Mouse (Mus musculus): Measurements from ENCODE around the gene Tpte.

DNA sequence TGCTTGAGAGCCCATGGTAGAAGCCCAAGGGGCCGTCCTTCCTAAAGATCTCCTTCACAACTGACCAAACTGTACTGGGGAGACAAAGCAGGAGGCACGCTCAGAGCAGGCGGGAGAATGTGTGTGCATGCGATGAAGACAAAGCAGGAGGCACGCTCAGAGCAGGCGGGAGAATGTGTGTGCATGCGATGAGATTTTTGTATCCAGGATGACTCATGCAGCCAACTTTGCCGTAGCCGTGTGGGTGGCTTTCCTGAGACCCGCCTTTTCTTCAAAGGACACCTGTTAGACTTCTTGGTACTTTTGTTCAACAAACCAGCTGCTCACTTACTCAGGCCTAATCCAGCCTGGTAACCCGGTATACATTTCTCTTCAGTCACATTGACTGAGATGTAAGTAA, 97.7 kb downstream of the Tpte start:
- TF ChIP-seq POLR2A (IDR thresholded peaks at IDR 0.05; ENCODE audit: insufficient read length, low read depth) (no peak), MAX (IDR thresholded peaks at IDR 0.05; ENCODE audit: low read depth) (no peak), CEBPB (IDR thresholded peaks at IDR 0.05; ENCODE audit: insufficient read depth, poor library complexity, severe bottlenecking) (no peak), TCF12 (IDR thresholded peaks at IDR 0.05; ENCODE audit: insufficient read depth, poor library complexity, severe bottlenecking) (no peak), USF1 (IDR thresholded peaks at IDR 0.05; ENCODE audit: low read depth) (no peak), TCF3 (IDR thresholded peaks at IDR 0.05; ENCODE audit: insufficient read length, low read depth) (no peak), SRF (IDR thresholded peaks at IDR 0.05; ENCODE audit: control insufficient read depth, insufficient read length, low read depth) (no peak), MYOD1 (IDR thresholded peaks at IDR 0.05; ENCODE audit: control insufficient read depth in 1 of 3, insufficient read length in 2 of 3, low read depth in 2 of 3) (peak in 1 of 3 experiments; percentile 1), MYOG (IDR thresholded peaks at IDR 0.05; ENCODE audit: control insufficient read depth in 1 of 3, insufficient read depth in 1 of 3, insufficient read length in 2 of 3, low read depth in 2 of 3) (no peak), POLR2AphosphoS2 (IDR thresholded peaks at IDR 0.05; ENCODE audit: insufficient read length, low read depth) (no peak), REST (IDR thresholded peaks at IDR 0.05; ENCODE audit: insufficient read depth, insufficient read length) (no peak), E2F4 (IDR thresholded peaks at IDR 0.05; ENCODE audit: insufficient read depth) (no peak)
